Mouse (Mus musculus): ENCODE data around the gene Fhl4.

Fhl4 gene

DNA sequence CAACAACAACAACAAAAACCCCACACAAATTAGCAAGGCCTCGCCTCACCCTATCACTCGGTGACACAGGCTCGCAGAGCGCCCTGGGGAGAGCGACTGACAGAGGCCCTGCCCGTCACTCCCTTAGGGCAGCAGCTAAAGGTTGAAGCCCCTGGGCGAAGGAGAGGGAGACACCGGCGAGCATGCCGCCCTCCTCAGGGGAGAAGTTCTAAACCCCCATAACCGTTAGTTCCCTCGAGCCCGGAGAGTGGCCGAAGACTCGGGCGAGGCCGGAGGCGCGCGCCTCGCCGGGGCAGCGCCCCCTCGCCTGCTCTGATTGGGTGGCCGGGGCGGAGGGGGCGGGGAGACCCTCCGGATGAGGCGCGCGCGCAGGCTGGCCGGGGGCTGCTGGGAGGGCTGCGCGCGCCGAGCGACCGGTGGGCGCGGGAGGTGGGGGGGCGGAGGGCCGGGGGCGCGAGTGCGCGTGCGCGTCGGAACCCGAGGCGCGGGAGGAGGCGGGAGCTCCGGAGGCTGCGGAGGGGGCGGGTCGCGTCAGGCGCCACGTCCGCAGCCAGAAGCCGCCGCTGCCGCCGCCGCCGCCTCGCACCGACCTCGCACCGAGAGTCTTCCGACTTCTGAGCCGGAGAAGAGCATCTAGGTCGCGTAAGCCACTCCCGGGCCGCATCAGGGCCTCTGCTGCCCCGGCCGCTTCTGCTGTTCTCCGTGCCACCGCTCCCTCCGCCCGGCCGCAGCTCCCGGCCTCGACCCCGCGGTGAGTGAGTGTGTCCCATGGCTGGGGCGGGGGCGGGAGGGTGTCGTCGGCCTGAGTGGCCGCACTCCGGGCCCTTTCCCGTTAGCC lies at the start of gene Fhl4, which contains the start of gene Tmem263:
TSS of gene Fhl4 (minus strand) at position 249 of the 838 bp plus-strand sequence.
TSS of gene Tmem263 (plus strand) at position 381 of the 838 bp plus-strand sequence.
- in situ Hi-C loops (cut with MboI, MseI): no loop called here

DNA sequence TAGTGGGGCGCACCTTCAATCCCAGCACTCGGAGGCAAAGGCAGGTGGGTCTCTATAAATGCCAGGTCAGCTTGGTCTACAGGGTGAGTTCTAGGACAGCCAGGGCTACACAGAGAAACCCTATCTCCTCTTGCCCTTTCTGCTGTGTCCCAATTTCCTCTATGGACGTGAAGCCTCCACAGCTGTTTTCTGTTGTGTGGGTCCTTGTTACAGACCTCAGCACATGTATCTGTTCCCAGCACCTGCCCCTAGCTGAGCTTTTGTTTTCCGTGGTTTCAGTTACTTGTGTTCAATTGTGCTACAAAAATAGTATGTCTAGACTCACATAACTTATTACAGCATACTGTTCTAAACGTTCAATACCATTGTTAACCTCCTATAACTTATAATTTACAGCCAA lies 46.9 kb upstream of the Fhl4 start:
- in situ Hi-C loops (cut with MboI, MseI): no loop called here

DNA sequence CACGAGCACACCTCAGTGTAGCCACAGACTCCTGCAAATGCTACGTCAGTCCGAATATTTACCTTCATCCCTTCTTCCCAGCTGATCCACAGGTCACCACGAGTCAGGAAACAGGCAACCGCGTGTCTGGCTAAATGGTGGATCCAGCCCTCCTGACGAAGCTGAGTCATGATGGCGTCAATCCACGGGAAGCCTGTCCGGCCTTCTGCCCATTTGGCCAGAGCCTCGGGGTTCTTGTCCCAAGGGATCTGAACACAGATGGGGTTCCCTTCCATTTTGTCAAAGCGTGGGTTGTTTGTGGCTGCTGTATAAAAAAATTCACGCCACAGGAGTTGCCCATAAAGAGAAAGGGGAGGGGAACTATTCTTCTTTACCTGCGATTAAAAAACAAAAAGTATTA lies 44.0 kb upstream of the Fhl4 start:
- in situ Hi-C loops (cut with MboI, MseI): no loop called here

DNA sequence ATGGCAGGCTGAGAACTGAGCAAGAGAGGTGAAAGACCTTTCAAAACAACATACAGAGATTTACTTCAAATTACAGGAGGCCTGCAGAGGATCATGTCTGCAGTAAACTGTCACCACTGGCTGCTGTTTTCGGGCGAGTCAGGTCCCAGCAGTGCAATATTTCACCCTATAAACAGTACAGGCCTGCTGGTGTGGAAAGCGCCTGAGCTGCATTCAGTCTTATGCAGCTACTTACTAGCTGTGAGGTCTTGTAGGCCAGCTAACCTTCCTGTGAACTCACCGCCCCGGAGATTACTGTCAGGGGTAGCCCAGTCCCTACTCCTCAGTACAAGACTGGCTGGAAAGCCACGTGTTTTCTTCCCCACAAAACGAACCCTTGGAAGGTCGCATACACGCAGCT lies 39.2 kb upstream of the Fhl4 start:
- in situ Hi-C loops (cut with MboI, MseI): no loop called here

DNA sequence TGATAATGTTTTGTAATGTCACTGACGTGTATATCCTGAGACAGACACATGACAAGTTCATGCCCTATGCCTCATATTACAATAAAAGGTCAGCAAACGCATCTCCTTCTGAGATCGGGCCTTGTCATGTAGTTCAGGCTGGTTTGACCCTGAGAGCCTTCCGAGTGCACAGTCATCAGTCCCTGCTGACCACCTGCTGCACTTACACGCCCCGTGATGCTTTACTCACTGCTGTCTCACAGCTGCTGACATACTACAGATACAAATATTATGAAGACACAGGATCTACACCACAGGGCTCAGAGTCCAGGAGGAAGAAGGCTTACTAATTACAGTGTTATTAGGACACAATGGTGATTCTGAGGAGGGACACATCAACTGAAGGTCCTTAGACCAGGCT lies 34.3 kb upstream of the Fhl4 start:
- in situ Hi-C loops (cut with MboI, MseI): no loop called here

DNA sequence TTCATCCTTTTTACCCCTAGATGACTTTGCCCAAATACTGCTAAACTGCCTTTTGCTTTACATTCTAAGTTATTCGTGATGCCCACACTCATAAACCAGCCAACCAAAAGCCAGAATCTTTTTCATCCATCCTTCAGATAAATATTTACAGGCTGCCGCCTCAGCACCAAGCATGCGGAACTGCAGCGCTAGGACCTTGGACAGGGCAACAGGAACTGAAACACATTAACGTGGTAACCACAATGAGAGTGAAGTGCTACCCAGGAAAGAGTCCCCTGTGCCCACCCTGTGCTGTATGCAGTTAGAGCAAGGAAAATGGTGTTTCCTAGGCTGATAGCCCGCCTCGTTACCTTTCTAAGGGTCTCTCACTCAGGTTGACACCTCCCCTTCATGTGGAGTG lies 26.2 kb upstream of the Fhl4 start:
- in situ Hi-C loops (cut with MboI, MseI): no loop called here

DNA sequence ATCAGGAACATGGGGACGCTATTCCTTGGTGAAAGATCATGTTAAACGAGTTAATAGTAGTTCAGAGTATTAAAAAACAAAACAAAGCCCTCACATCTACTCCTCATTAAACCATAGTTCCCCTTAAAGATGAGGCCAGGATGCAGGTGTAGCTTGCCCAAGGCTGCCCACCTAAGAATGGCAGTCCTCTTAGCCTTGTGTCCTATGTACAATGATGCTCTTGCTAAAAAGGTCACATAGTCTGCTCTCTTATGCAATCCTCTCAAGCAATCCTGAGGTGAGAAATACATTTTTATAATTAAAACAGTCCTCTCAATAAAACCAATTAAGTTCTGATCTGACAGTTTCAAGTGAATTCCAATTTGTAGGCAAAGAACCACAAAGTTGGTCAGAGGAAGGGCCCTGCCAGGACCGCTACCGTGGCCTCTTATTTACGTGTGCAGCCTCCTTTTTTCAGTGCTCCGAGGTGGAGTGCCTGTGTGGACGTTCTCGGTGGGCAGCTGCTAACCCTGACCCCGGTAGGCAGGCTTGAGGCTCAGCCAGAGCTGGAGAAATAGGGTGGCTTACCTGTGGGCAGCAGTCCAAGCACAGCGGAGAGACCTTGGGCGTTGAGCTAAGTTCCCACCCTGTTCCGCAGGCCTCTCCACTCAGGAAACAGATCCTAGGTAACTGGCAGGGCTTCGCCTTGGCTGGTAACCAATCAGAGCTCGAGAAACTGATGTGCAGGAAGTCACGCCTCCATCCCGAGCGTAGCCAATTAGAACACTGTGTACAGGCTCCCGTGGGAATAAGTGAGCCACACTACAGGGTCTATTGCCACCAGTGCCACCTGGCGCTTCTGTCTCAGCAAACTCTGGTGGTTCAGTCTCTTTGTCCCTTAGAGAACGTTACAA lies 25.3 kb upstream of the Fhl4 start, which contains the start of gene Mterf2:
TSS of gene Mterf2 (minus strand) at position 633 of the 893 bp plus-strand sequence.
- in situ Hi-C loops (cut with MboI, MseI): no loop called here

DNA sequence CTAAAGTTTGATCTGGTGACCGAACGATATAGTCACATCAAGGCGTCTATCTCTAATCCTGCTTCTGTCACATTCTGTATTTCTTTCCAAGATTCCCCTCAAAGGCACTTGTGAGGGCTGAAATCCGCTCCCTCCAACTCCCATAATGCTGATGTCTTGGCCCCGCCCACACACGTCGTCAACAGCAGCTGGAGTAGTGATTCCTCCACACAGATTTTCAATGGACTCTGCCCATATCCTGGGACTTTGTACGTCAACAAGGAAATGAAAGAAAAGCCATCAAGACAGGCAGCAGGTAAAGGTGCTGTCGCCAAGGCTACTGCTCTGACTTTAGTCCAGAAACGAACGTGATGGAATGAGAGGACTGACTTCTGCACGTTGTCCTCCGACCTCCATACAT lies 22.9 kb upstream of the Fhl4 start:
- in situ Hi-C loops (cut with MboI, MseI): no loop called here

DNA sequence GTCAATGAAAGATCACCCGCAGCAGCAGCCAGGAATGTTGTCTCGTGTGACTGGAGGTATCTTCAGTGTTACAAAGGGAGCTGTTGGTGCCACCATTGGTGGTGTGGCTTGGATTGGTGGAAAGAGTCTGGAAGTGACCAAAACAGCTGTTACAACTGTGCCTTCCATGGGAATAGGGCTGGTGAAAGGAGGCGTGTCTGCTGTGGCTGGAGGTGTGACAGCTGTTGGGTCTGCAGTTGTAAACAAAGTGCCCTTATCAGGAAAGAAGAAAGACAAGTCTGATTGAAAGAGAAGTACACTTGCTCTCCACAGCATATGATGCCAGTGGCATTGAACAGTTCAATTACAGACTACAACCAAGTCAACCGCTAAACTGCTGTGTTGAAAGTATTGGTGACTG lies 12.1 kb upstream of the Fhl4 start:
- in situ Hi-C loops (cut with MboI, MseI): no loop called here

DNA sequence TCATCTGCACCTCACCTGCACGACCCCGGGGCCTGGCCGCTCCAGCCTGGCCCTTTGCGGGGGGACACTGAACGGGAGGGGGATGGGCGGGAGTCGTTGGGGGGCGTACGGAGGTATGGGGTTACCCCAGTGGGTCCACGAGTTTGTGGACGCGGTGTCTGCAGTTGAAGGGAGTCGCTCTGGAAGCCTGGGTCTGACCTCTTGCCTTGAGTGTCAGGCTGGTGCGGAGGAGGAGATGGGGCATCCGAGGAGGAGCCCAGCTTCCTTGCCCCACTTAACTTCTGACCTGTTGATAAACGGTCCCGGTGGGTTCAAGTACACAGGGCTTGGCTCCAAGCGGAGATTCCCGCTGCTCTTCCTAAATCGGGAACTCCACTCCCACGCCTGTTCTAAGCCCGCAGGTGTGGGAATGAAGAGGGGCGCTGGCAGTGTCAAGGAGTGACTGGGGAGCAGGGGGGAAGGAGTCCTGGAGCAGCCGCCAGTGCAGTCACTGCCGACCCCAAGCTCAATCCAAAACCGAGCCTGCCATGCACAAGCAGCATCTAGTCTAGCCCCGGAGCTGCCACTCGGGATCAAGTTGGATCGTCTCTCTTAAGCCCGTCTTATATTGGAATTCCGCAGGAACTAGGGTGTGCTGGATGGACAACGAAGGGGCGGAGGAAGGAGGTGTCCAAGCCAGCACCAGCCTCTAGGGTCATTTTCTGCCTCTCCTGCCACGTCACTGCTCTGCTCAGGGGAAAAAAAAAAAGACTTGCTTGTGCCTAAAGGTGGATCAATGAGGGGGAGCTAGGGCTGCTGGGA lies 990 bp upstream of the Fhl4 start:
- in situ Hi-C loops (cut with MboI, MseI): no loop called here

DNA sequence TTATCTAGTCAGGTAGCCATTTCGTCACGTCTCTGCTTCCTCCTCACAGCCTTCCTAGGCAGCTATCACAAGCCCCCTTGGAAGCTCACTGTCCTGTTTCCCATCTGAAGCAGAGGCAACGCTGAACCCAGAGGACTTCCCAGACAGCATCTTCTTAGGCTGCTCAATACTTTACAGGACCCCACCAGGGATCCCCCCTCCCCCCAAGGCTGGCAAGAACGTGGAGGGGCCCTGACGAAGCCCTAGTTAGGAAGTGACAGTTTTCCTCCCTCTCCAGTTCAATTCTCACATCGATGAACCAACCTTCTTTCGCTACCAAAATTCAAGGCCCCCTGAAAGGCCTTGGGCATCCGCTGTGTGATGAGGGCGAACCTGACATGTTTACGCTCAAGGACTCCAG lies 454 bp downstream of the Fhl4 start:
- in situ Hi-C loops (cut with MboI, MseI): no loop called here

DNA sequence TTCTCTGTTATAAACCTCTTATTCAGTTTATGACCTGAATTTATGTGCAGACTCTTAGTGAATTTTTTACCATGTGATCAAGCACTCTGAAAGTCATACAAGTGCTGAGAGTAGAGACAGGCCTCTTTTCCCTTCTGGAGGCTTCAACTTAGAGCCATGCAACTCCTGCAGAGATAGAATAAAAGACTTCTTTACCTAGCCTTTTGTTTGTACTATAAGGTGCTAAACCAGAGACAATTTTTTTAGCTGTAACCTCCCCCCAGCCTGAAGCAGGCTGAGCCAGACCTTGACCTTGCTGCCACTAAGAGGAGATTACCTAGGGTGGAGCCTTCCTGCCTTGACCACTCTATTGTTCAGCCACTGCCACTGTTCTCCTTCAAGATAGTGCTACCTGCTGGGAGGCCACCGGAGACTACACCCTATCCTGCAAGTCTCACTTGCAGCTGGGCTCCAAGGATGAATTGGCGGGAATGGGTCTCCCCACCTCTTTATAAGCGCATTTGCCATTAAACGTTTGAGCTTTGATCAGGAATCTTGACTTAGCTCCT lies 30.6 kb downstream of the Fhl4 start:
- in situ Hi-C loops (cut with MboI, MseI): no loop called here

DNA sequence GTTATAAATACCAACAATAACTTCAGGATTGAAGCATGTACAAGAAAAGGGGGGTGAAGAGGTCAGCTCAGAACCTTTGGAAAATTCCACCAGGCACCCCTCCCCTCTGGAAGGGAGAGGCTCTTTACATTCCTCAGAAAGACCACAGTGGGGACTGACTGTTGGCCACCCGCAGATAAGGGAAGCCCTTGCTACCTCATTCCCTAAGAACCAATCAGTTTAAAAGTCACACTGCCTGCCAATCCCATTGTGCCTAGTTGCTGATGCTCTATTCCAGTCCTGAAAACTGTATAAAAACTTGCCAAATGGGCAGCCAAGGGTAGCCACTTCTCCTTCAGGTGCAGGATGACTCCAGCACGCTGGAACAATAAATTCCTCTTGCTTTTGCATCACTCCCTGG lies 47.4 kb downstream of the Fhl4 start:
- in situ Hi-C loops (cut with MboI, MseI): no loop called here

DNA sequence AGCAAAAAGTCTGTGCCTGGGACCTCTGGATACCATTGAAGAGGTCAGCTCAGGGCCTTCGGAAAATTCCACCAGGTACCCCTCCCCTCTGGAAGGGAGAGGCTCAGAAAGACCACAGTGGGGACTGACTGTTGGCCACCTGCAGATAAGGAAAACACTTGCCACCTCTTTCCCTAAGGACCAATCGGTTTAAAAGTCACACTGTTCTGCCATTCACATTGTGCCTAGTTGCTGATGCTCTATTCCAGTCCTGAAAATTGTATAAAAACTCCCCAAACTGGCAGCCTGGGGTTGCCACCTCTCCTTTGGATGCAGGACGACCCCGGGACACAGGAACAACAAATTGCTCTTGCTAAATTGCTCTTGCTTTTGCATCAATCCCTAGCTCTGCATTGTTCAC lies 49.8 kb downstream of the Fhl4 start:
- in situ Hi-C loops (cut with MboI, MseI): no loop called here

DNA sequence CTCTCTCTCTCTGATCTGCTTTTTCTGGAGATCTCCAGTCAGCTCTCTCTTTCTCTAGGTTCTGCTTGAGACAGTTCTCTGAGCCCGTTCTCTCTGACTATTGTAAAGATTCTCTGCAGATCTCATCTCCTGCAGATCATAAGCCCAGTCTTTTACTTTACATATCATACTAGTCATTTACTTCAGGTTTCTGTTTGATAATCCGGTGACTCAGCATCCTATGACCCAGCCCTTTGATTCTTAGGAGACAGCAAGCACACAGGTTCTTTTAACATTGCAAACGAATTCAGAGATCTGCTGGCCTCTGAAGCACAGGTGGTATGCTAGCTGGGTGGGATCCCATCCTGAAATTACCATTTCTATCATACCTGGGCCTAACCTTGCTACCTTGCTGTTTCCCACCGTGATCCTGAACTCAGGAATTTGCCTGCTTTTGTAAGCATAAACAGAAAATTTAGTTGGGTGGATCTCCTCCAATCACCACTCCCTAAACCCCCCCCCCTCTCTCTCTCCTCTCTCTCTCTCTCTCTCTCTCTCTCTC lies 51.6 kb downstream of the Fhl4 start:
- in situ Hi-C loops (cut with MboI, MseI): no loop called here

DNA sequence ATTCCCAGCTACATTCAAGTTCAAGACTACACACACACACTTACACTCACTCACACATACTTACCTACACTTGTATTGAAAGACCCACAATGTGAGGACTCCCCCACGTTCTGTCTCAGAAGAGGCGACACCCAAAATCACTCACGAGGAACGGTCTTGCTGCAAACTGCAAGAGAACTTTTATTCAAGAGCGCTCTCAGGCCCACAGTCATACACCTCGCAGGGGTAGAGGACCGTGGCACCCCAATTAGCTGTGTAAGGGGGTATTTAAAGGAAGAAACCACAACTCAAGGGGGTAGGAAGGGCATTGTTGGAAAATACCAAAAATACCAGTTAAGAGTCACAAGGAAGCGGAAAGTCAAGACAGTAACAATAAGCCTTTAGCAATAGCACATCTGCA lies 54.3 kb downstream of the Fhl4 start:
- in situ Hi-C loops (cut with MboI, MseI): no loop called here

DNA sequence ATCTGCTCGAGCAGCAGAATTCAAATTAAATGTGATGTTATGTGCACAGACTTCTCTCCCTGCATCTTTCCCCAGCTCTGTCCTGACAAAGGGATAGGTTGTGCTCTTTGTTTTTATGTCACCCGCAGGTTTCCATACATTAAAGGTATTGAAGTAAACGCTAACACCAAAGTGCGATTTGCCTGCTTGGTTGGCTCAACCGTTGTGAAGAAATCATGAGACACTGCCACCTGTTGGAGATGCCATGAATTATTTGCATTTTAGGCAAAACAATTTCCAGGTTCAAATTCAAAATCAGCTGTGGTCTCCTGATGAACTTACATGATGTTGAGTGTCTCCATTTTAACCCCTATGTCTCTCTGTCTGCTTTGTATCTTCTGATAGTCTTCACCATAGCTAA lies 55.7 kb downstream of the Fhl4 start:
- in situ Hi-C loops (cut with MboI, MseI): no loop called here
